Mouse (Mus musculus): ENCODE data around the gene Zbtb48.

DNA sequence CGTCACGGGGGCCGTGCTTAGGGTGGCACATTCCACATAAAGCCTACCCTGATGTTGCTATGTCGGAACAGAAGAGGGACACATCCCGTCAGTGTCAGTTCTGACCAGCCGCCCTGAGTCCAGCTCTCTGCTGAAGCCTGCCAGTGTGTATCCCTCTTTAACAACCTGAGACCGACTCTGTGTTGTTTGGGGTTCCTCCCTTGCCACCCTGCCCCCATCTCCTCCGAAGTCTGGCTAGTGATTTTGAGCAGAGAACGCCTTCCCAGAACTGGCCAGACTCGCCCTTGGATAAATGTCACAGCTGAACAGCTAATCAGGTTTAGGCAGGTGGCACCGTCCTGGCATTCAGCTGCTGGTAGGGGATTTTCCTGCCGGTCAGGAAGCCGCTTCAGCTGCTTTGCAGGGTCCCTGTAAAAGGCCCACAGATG, 16.8 kb downstream of the Zbtb48 start:
- no peak for TF ChIP-seq CTCF (IDR thresholded peaks at IDR 0.05; ENCODE audit: low read depth, low read length)
- TF ChIP-seq TAL1 (conservative IDR thresholded peaks at IDR 0.05; ENCODE audit: low read depth, low read length), result no peak
